Mouse (Mus musculus) brain, embryonic 14.5 days (tissue): ENCODE results near the gene Dvl1. TPM values are rescaled to one million over a fixed set of nuclear protein-coding genes. Genes with fewer than 3 reads are reported as not detected.

Experiments
- DNase-seq: peaks from one replicate; pipeline ENCODE4 v3.0.0-alpha.2; 2011; ENCODE audit warnings: low read depth
- CTCF ChIP-seq: fragments of 200-500 bp; IDR thresholded peaks from 2 replicates; pipeline ENCODE4 v1.5.1; 2012; ENCODE audit warnings: inconsistent platforms, mild to moderate bottlenecking, moderate library complexity, borderline replicate concordance; ENCODE audit not compliant: insufficient read depth, insufficient read length; ENCODE audit errors: extremely low read depth
- POLR2A ChIP-seq: fragments of 200-500 bp; IDR thresholded peaks from 2 replicates; pipeline ENCODE4 v1.6.1; 2012; ENCODE audit warnings: mild to moderate bottlenecking, inconsistent platforms, borderline replicate concordance; ENCODE audit not compliant: poor library complexity, insufficient read depth, insufficient read length, severe bottlenecking; ENCODE audit errors: extremely low read depth
- polyA plus RNA-seq: library from polyadenylated mRNA; depleted of rRNA; stranded (reverse); fragments of >200 nt; gene quantifications from 2 replicates; pipeline ENCODE4 v1.2.3, GENCODE M21; 2012

Dvl1 gene
- polyA plus RNA-seq, 1 experiment = 139 TPM

- peak; percentile 99 for DNase-seq
Observed at GRCm38 (mm10) chr4:155891551-155892001, 44.4 kb downstream of the Dvl1 start, which contains the start of the genes Pusl1 and Acap3. TSS of gene Pusl1 (minus strand) at chr4:155891781. TSS of gene Acap3 (plus strand) at chr4:155891822.

GRCm38 (mm10) chr4:155892017-155892416, 44.8 kb downstream of the Dvl1 start:
- TF ChIP-seq CTCF (peak; percentile 9; the same call in 1 of the 2 replicates), POLR2A (peak; percentile 86)
- peak; percentile 94 for DNase-seq

More at GRCm38 (mm10) chr4:155891551-155892001, 44.4 kb downstream of the Dvl1 start, which contains the start of the genes Pusl1 and Acap3:
- peak; percentile 66; the same call in 1 of the 2 replicates for TF ChIP-seq POLR2A
- TF ChIP-seq CTCF = no peak

- DNase-seq = peak; percentile 56
- no peak for TF ChIP-seq POLR2A
- no peak for TF ChIP-seq CTCF
Observed at GRCm38 (mm10) chr4:155892438-155893211, 45.4 kb downstream of the Dvl1 start.

DNA sequence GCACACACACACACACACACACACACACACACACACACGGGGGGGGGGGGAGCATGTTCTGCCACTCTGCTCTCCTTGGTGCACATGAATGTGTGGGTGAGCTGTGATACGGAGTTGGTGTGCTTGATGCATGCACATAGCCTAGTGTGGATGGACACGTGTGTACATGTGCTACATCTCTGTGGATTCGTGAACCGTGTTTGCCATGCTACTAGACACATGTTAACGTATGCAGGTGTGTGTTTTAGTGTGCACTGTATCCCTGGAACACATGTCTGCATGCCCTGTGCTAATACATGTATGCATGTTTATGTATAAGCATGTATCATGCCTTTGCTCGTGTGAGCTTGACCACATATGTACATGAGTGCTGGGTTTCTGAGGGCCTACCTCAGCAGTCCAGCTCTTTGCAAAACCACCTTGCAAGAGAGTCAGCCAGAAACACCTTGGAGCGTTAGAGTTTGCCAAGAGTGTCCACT, 46.0 kb downstream of the Dvl1 start:
- DNase-seq = no peak
- TF ChIP-seq CTCF (no peak), POLR2A (no peak)

DNA sequence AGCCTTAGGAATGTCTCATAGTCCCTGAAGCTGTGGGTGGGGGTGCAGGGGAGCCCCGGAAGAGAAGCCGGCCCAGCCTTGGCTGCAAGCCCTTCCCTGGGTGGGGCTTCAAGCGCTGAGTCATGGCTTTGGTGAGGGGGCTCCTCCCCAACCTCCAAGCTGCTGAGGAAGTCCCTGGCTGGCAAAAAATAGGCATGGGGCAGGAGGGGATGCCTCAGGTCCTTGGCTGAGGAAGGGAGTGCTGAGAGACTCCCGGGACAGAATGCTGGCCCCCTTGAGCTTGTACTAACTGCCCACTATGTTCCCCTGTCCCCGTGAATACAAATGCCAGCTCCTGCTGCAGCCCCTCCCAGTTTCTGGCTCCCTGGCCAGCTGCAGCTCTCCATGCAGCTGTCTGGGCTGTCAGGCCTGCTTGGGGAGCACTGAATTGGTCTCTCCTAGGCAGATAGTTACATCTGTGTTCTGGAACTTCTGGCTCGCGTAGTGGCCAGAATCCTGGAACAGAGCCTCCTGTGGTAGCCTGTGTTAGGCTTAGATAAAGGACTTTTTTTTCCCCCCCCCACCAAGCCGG, 47.2 kb downstream of the Dvl1 start:
- peak; percentile 26 for DNase-seq
- TF ChIP-seq CTCF = no peak
- no peak for TF ChIP-seq POLR2A

- no peak for TF ChIP-seq CTCF
- no peak for TF ChIP-seq POLR2A
- DNase-seq = peak; percentile 79
Observed at GRCm38 (mm10) chr4:155895216-155895615, 48.0 kb downstream of the Dvl1 start.

DNA sequence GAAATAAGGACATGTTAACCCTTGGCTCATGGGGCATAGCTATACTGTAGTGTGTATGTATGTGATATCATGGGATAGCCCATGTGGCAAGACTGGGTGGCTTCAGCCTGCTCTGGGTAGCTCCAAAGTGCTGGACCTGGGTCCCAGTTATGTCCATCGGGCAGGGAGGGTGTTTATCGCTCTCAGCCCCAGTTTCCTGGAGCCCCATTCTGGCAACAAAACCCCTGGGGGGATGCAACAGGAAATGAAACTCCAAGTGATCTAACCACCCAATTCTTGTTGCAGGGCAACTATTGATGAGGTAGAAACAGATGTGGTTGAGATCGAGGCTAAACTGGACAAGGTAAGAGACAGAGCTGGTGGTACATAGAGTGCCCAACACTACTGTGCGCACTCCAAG, 48.6 kb downstream of the Dvl1 start:
- no peak for DNase-seq
- no peak for TF ChIP-seq POLR2A
- TF ChIP-seq CTCF = no peak

DNA sequence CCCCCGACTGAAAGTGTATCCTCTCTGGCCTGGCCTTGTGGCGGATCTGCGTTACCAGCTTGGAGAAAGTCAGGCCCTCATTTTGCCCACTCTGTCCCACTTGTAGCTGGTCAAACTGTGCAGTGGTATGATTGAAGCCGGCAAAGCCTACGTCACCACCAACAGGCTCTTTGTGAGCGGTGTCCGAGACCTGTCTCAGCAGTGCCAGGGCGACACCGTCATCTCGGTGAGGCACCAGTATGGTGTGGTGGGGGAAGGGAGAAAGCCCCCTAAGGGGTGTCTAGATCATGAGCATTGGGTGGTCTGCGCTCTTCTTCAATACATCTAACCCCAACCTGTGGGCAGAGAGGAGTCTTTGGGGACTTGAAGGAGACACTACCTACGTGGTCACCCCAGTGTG, 49.3 kb downstream of the Dvl1 start:
- TF ChIP-seq CTCF (no peak), POLR2A (no peak)
- DNase-seq = no peak

DNA sequence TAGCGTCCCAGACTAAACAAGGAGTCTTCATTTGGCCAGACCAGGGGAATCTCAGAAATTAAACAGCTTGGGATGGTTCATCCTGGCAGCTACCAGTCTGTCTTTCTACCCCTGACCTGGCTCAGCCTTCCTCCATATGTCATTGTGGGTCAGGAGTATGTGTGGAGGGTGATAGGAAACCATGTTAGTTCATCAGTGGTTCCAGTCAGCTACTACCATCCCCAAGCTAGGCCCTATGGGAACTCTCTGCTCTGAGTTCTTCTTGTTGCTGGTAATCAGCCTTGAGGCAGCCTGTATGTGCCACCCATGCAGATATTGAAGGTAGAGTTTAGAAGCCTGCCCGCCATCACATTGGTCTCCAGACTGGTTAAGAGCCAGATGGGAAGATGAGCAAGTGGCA, 51.1 kb downstream of the Dvl1 start:
- no peak for DNase-seq
- no peak for TF ChIP-seq POLR2A
- no peak for TF ChIP-seq CTCF

DNA sequence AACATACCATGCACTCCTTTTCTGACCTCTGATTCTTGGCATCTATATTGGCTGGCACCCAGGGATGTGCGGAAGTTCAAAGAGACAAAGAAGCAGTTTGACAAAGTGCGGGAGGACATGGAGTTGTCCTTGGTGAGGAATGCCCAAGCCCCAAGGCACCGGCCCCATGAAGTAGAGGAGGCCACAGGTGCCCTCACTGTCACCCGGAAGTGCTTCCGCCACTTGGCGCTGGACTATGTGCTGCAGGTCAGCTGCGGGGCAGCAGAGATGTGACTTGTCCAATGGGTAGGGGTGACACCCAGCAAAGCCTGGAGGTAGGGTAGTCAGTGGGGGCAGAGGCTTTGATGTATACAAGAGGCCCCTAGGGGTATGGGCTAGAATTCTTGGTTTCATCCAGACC, 52.2 kb downstream of the Dvl1 start:
- DNase-seq = no peak
- TF ChIP-seq CTCF = no peak
- no peak for TF ChIP-seq POLR2A

GRCm38 (mm10) chr4:155901205-155901604, 54.0 kb downstream of the Dvl1 start:
- peak; percentile 37 for DNase-seq

DNA sequence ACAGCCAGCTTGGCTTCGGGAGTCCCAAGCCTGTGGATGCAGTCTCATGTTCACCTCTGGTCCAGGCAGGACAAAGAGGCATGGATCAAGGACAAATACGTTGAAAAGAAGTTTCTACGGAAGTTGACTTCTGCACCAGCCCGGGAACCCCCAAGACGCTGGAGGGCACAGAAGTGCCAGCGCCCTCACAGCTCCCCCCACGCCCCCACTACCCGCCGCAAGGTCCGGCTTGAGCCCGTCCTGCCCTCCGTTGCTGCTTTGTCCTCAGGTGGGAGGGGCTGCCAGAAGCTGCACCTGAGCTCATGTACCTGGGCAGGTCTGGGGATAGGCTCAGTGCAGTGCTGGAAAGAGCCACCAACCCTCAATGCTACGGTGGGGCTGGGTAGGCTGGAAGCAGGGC, 56.0 kb downstream of the Dvl1 start:
- no peak for TF ChIP-seq POLR2A
- no peak for TF ChIP-seq CTCF
- no peak for DNase-seq

More at GRCm38 (mm10) chr4:155901205-155901604, 54.0 kb downstream of the Dvl1 start:
- no peak for TF ChIP-seq POLR2A
- no peak for TF ChIP-seq CTCF
